Mouse (Mus musculus) lung, postnatal 10 days (tissue): Measurements from ENCODE around the gene Srm.

ENCODE experiments used
- DNase-seq: peaks from one replicate; pipeline ENCODE4 v3.0.0; 2021

Srm gene

GRCm38 (mm10) chr4:148639455-148639854 lies 48.2 kb downstream of the Srm start:
- DNase-seq, result no peak

DNA sequence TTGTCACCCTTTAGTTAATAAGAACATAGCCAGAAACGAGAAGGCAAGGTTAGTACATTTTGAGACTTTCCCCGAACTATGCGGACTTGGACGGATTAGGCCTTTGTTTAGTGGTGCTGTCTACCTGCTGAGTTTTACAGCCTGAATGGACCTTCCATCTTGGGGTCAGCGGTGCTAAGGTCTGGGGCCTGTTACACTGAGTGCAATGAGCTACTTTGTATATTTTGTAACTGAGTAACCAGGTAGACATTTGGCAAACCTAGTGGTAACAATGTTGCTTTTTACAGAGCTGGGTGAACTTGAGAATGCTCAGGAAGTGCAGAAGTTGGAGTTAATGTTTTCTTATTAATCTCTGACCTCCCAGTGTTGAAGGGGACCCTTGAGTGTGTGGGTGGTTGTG lies 49.8 kb downstream of the Srm start:
- no peak for DNase-seq

GRCm38 (mm10) chr4:148643291-148644156 lies 52.2 kb downstream of the Srm start, which contains the start of gene Gm572:
TSS of gene Gm572 (plus strand) at chr4:148643317.
- no peak for DNase-seq

DNA sequence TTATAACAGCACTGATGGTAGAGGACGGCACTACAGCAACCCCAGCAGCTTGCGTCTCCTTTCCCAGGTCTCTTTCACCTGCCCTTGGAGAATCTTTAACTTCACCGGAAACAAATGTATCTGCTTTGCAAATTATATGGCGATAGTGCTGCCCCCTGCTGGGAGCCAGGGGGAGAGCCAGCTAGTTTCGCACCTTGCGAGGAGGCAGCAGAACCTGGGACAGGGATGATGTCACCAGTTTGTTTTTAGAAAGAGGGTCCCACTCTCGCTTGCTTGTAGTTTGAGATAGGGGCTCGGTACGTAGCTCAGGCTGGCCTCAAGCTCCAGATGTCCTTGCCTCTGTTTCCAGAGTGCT lies 52.8 kb downstream of the Srm start:
- peak; percentile 78 for DNase-seq
